Mouse (Mus musculus) regulatory T cell (primary cell): ENCODE measurements around the gene Olfr39.
"Not testable (repeated sequence)": the region's sequence is repeated elsewhere in the genome, so short reads cannot be mapped to it uniquely, and the experiment has no call there.

Experiments used
- in situ Hi-C: fragments of 300-600 bp; cut with MboI, MseI; formaldehyde crosslinking; loops from one replicate; pipeline ENCODE4 v1.15.1; 2025; ENCODE audit warnings: high pct_unique_total_duplicates

The Olfr39 gene

DNA sequence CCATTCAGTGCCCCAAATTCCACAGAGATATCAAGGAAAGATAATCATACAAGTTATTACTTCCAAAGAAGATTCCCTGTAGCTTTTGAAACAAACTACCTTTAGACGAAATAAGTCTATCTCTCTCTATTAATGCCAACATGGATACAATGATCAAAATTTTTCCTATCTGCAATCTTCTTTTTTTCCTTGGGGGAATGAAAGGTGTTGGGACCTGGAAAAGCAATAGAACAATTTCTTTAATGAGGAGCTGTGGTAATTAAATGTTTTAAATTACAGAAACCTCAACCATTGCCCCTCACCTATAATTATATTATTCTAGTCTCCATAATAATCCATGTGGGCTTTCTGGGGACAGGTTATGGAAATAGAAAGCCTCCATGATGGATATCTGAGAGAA is at the start of gene Olfr39:
TSS of gene Olfr39 (plus strand) at position 301 of the 400 bp plus-strand sequence.
- in situ Hi-C loops: no loop called here

DNA sequence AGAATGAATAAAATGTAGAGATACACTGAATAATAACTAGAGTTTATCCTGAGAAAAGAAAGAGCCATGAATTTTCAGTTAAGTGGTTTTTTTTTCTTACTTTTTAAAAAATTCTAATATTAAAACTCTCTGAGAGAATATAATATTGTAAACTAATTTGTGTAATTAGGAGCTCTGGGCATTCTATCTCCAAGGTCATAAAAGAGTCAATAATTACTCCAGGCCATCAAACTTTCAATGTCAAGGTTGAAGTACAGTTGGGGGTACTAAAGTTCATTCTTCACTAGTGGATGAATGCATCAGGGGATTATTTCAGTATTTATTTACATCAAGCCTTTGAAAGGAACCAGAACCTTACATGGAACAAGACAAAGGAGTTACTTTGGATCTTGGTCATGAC is 45.3 kb upstream of the Olfr39 start, which contains the start of gene Olfr872:
TSS of gene Olfr872 (plus strand) at position 301 of the 400 bp plus-strand sequence.
- in situ Hi-C loops: no loop called here

DNA sequence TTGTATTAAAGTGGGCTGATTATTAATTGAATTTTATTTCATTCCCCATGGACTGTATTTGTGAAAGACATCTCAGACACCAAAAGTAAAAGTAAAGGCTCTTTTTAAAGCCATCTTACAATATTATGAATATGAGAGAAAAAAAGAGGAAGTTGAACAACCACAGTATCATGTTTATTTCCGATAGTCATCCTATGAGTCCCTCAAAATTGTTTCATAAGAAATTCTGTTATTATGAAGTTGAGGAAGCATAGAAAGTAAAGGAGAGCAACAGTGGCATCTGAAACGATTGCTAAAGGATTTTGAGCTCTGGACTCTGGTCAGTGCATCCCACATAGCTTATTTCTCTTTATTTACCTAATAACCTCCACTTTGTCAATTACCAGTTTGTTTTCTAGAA is 44.8 kb upstream of the Olfr39 start:
- in situ Hi-C loops: no loop called here

DNA sequence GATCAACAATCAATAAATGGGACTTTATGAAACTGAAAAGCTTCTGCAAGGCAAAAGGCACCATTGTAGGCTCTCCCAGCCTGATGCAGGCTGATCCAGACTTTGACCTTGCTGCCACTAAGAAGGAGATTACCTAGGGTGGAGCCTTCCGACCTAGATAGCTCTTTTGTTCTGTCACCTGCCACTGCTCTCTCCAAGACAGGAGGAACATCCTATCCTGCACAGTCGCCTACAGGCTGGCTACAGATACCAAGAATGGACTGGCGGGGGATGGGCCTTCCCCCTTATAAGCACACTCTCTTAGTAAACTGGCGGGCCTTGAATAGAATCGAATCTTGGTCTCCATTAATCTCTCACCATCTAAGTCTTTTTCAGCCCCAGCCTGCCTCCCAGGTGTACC is 13.4 kb downstream of the Olfr39 start:
- in situ Hi-C loops: not testable (repeated sequence)

DNA sequence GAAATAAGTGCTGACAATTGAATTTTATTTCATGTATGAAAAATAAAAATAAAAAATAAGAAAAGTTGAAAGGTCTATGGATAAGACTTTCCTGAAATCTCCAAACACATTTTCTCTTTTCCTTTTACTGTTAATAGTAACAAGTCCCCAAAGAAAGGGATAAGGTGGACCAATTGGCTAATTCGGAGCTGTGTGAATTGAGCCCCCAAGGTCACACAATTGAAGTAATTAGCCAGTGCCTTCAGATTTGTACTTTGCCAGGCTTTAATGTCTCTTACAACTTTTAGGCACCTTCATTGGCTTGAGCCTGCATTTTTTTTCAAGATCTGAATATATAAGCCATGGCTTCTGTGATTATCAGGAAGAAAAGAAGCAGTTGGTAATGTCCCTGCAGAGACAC is 16.1 kb downstream of the Olfr39 start, which contains the start of gene Olfr873:
TSS of gene Olfr873 (plus strand) at position 301 of the 400 bp plus-strand sequence.
- in situ Hi-C loops: no loop called here

DNA sequence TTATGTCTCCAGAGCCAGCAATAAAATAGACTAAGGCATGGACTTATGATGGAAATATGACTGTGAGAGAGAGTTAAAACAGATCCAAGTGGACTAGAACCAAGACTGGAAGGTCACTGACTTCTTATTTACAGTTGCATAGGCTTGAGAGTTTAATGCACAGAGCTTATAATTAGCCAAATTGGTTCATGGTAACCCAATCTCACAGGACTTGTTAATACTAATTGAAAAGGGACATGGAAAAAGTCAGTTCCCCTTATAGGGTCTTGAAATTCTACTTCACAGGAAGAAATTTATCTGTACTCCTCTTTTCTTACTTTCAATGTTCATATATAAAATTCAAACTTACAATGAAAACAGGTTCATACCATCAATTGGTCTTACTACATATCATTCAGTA is 53.8 kb downstream of the Olfr39 start, which contains the start of gene Olfr18:
TSS of gene Olfr18 (minus strand) at position 101 of the 400 bp plus-strand sequence.
- in situ Hi-C loops: no loop called here
